Mouse (Mus musculus): ENCODE measurements around the gene Ins2.

The Ins2 gene

DNA sequence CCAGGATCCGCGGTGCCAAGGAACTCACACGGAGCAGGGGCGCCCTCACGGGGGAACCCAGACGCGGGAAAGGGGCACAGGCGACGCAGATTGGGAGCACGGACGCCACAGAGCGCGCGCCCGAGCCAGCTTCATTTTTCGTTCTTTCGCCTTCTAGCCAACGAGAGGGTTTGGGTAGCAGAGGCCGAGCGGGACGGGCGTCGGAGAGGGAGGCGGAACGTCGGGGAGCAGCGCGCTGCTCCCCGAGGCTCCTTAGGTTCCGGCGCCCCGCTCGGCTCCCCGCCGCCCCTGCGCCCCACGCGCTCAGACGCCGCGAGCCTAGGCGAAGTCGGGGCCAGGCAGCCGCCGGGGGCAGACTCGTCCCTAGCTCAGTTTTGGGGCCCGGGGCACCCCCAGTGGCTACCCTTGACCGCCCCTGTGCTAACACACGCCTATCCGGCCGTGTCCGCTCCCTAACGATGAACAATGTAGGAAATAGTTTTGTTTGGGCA, 79.2 kb downstream of the Ins2 start:
- DNase-seq = no peak

DNA sequence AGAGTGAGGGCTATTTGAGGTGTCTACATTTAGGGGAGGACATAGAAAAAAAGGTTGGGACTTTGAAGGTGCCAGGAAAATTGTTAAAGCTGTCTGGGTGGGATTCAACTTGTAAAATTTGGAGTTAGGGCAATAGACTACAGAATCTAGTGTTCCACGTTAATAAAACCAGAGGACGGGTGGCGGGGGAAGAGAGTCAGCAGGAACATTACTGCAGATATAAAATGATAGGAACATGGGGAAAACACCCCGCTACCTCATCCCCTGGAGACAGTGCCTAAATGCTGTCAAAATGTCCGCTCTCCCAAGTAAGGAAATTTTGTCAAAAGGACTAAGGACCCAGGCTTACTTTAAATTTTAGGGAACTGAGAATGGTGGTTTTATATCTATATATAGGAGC, 80.0 kb downstream of the Ins2 start:
- no peak for DNase-seq

DNA sequence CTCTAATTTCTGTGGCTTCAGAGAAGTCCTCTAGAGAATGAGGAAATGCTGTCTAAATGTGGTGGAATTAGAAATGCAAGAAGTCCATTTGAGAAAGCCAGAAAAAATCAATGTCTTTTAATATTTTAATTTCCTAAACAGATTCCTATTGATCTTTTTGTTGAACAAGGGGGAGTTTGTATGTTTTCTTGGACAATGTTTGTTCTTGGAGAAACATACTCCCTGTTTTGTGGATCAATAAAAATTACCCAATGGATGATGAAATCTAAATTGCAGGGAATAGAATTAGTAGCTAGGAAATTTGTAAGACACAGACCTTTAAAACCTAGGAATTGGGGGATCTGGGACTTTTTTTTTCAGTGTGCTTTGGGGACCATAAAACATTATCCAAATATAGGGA, 81.4 kb downstream of the Ins2 start:
- DNase-seq = no peak

DNA sequence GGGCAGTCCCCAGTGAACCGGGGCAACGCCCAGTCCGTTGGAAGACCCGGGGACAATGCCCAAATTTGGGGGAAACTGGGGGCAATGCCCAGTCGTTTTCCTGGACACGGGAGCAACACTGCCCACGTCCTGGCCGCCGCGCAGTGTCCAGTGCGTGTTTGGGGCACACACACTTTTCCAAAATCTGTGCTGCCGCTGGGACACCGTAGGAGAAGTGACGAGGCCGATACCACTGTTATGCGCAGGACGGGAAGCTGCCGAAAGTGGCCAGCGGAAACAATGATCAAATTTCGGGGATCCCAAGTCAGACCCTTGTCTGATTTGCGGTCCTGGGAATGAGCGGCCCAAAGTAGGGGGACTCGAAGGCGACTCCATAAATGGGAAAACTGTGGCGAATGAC, 82.1 kb downstream of the Ins2 start:
- no peak for DNase-seq

DNA sequence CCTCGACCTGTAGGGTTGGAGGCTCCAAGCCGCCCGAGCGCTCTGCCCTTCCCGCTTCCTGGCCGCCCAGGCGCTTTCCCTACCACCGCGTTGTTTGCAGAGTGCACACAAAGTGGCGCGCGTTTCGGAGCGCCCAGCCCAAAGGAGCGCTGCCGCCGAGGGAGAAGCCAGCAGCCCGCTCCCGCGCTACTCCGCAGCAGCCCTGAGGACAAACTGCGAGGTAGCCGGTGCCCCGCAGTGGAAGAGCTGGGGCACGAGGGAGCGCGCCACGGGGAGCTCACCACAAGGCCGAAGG, 82.6 kb downstream of the Ins2 start:
- DNase-seq = no peak

DNA sequence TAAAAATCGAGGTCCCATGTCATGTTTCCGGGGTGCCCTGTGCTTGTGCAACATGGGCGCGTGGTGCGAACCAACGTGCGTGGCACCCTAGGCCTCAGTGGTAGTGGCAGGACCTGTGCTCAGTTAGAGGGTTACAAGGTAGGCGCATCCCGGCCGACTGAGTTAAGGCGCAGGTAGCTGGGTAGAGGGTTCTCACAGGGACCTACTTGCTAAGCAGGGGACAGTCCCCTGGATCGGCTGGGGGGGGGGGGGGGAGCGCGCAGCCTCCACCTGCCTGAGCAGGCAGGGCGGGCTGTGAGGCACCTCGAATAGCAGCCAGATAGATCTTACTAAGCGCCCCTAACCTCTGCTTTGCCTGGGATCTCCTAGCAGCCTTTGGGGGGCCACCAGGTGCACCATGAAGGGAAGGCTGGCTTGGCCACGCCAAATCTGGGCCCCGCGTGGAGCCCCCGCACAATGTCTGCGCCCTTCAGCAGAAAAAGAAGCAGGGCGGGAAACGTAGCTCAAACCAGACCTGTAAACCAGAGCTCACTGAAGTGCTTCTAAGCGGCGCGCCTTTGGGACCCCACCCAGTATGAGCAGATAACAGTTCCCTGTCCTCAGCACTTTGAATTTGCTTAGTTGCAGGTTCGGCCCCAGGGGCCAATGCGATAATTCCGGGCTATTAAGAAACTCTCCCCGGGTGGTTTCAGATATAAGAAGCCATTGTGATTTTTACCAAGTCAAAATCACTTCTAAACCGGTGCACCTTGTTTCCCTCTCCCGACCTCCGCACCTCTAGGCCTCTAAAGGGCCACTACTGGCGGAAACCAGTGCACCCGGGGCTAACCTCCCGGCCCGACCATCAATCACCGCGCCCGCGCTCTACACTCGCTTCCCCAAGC, 83.2 kb downstream of the Ins2 start:
- no peak for DNase-seq

DNA sequence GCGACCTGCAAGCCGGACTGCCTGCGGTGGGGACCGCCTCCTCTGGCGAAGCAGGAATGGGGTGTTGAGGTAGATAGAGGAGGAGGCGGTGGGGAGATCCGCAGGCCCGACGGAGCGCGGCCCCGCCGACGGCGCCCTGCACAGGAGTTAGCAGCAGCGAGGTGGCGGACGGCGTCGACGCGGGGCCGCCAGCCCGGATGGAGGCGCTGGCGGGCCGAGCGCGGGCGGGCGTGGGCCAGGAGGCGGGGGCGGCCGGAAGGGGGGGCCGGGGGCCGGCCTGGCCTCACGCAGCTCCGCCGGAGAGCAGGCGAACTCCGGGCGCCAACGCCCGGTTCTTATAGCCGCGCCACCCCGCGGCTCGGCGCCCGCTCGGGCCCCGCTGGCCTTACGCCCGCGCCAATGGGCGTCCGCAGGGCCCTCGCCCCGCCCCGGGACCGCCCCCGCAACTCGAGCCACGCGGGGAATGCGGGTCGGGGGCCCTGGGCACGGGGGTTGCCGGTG, 84.0 kb downstream of the Ins2 start:
- DNase-seq = no peak

DNA sequence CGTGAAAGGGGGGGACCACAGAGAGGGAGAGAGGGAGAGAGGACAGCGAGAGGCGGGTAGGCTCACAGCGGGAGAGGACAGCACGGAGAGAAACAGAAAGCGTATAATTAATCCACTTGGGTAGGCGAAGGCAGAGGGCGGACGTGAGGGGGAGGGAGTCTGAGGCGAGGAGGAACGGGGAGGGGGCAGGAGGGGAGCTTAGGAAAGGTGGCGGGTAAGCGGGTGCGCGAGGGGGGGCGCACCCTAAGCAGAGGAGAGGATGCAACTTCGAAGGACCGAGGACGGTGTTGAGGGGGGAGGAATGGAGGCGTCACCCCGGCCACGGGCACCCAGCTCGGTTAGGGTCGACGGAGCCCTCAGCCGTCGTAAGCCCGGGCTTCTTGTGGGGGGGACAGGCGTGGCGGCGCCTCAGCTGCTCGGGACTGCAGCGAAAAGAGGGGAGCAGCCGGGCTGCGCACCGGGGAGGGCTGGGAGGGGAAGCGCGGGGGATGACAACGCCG, 84.5 kb downstream of the Ins2 start:
- DNase-seq = no peak

DNA sequence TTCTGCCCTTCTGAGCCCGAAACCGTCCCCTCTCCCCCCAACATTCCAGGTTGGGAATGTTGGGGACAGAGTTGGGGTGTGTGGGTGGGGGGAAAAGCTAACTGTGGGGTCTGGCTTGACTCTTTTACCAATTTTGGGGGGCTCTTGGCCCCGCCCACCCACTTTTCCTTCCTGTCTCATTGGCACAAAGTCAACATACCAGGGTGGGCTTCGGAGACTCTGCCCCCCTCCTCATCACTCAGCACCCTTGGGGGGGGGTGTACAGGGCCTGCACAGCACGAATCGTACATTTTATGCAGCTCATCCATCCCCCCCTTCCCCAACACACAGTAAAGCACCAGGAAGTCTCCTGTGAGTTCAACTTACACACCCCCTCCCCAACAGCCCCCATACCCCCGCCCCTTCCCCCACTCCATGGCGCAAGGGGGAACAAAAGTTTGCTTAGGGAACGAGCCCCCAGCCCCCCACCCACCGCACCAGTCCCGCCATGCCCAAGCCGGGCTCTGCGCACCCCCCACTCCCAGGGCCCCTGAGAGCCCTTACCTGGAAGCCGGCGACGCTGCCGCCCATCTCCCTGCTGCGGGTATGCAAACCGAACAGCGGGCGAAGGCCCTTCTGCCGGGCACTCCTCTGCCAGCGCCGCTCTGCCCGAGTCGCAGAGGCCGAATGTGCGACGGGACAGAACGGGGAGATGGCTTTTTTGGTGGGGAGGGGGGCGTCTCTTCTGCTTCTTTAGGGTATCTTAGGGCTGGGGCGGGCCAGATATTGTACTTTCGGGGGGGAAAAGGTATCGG, 85.2 kb downstream of the Ins2 start:
- DNase-seq = no peak

DNA sequence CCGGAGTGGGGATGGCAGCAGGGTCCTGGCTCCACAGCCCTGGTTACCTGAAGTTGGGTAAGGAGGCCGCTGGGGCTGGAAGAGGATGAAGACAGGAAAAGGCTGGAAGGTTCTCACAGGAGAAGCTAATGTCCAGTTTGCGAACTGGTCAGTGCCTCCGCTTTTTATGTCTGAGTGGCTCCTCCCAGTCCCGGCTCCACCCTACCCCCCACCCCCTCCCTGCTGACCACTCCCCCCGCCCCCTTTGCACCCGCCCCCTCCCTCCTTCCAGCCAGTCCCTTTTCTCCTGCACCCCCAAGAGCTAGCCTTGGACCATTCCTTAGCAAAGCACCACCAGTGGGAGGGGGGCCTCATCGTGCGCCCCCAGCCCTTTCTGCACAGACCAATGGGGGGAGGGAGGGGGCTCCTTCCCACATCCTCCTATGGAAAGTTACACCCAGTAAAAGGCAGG, 85.8 kb downstream of the Ins2 start:
- no peak for DNase-seq

DNA sequence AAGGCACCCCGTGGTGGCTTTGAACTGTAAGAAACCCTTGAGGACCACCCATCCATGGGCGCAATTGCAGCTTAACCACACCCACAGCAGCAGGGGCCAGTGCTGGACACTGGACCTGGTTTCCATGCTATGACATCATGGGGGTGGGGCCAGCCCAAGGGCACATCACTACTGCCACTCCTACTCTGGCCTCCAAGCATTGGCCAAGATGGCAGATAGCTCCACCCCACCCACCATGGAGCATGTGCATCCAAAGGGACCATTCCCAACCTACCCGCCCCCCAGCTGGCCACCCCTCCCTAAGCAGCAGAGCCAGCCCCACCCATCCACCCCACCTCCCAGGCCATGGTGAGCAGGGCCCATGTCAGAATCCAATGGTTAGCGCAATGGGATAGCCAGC, 87.1 kb downstream of the Ins2 start:
- DNase-seq = no peak

DNA sequence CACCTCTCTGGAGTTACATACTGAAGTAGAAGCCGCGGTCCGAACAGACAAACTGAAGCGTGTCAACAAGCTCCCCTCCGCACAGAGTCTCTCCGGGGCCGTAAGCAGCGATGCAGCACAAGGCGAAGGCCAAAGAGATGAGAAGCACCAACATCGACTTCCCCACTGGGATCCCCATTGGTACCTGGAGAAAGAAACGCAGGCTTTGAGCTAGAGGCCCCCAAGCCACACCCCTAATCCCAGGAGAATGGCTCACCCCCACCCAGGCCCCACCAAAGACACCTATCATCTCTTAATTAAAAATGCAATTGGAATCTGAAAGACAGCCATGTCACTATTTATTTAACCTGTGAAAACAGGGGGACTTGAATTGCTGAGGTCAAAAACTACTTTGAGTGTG, 87.5 kb downstream of the Ins2 start:
- DNase-seq = no peak

DNA sequence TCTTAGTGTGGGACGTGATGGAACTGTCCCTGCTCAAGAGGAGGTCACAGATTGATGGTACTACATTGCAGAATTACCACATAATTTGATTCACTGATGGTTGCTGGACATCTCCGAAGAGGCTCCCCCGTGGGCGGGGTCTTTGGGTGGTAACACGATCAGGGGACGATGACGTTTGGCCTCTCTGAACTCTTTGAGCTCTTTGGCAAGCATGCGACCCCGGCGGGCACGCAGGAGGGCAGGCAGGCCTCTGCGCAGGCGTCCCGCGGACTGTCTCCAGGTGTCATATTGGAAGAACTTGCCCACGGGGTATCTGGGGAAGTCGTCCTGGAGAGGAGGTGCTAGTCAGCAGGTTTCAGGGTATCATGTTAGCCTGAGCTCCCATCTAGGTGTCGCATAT, 89.5 kb downstream of the Ins2 start:
- no peak for DNase-seq

DNA sequence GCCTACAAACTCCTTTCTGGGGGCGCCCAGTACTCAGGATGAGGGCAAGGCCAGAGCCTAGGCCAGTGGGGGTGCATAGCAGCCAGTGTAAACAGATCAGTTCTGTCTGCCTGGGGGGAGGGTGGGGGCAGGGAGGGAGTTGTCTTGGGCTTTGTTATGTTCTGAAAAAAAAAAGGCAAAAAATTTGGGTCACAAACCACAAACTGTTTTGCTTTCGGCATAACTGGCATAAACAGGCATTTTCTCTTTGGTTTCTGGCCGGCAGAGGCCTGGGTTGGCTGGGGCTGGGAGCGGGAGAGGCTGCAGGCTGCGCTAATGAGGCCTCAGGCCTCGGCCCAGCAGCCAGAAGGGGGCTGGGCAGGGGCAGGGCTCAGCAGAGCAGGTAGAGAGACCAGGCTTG, 96.5 kb downstream of the Ins2 start:
- no peak for DNase-seq

DNA sequence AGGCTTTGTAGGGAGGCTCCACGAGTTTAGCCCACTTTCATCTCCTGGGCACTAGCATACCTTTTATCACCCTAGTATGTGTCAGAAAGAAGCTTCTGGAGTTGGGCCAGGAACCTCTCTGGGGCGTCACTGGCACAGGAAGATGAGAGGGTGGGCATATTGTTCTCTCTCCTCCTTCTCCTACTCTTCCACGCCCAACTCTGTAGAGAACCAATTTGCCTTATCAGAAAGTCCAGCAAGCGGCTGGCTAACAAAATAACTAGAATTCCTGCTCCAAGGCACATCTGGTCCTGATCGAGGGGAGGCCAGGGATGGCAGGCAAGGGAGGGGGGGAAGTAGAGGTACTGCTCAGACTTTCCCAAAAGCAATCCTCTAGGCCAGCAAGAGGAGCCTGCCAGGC, 98.1 kb downstream of the Ins2 start:
- no peak for DNase-seq

DNA sequence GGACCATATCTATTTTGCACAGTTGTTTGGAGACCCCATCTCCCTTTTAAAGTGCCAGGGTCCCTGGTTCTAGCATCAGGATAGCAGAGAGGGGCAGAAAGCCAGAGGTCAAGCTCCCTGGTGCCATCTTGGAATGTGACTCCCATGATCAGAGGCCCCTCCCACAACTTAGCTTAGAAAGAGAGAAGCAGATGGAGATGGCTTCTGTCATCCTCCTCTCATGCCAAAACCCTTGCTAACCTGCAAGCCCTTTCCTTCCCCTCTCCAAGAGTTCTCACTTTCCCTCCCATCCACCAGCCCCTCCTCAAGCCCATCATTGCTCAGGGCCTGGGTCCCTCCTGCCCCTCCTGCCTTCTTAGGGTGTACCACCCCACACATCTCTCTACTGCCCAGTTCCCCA, 107.0 kb downstream of the Ins2 start:
- DNase-seq = no peak

DNA sequence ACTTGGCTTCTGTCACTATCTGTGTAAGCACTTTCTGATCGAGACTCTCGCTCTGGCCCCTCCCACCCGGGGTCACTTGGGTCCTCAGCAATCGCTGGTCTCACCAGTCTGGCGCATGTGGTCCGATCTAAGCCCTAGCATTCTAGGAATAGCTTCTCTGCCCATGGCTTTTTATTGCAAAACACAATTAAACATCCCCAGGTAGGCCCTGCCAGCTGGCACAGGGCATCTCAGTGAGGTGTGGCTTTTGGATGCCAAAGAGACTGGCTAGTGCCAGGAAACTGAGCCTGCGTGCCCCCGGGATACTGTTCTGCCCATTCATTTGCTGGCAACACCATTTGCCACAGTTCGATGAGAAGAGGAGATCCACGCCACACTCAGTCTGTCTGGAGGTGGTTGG, 112.5 kb downstream of the Ins2 start:
- DNase-seq = no peak

DNA sequence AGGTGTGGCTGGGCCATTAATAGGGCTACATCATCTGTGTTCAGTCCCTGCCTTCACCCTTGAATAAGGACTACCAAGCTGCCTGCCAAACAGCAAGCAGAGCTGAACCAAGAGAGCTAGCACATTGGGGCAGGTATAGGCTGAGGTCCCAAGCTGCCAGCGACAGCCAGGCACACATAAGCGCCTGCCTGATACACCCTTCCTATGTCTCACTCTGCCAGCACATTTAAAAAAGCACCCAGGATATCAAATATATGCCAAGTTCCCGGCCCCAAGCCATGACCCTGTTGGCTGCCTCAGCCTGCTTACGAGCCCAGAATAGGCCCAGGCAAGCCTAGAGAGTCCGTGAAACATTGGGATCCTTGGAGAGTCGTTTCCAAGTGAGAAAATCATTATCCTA, 113.4 kb downstream of the Ins2 start:
- no peak for DNase-seq
